Mouse (Mus musculus): ENCODE results near the gene Ncam2. TPM values are rescaled to one million over a fixed set of nuclear protein-coding genes. Genes with fewer than 3 reads are reported as not detected.

The Ncam2 gene
- polyA plus RNA-seq, 1 experiment from 2014 or later, result not detected

DNA sequence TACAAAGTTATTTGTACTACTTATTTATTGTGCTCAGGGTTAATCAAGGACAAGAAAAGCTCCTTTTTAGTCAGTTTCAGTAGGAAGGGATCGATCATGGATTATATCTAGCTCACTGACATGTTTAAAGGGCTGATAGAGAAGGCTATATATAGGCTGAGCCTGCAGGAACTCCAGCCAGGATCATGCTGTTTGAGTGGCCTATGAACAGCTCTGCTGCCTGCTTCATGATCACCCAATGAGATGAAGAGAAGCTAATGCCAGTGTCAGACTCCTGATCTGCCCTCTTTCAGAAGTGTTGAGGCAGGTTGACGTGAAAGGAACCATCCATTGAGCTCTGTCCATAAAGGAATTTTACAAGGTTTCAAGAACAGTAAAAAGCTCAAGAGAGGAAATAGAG, 103.3 kb downstream of the Ncam2 start:
- ChIA-PET POLR2A (no interaction called here), CTCF (interaction anchor here (1.1 kb wide), 1 partner anchor 10 kb away, joined by 3 read pairs; no protein-coding TSS in a partner anchor)
- TF ChIP-seq CTCF (IDR thresholded peaks at IDR 0.05), result no peak
- peaks cover 4% of the 10 kb centered on the region for H3K27me3 ChIP-seq
- ATAC-seq (no peak), DNase-seq (ENCODE audit: low read depth, low spot score) (no peak)
- in situ Hi-C loops (cut with MboI; ENCODE audit: low pct_unique_long_range_greater_than_20kb), result no loop called here

DNA sequence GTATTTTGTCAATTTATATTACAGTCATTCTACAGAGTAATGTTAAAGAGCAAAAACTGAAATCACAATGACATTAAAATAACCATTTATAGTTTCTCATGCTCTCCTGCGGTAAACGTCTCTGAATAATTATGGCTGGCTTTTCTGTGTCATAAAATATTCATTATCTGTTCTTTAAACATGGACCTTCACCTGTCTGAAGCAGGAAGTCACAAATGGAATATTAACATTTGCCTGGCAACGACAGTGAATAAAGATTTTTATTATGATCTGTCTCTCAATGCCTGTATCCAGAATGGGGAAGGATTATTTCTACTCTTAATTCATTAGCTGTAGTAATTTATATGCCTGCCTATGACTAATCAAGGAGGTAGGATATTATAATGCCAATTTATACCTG, 108.7 kb downstream of the Ncam2 start:
- in situ Hi-C loops (cut with MboI; ENCODE audit: low pct_unique_long_range_greater_than_20kb), result no loop called here
- no peak for TF ChIP-seq CTCF (IDR thresholded peaks at IDR 0.05)
- POLR2A ChIA-PET, result no interaction called here
- H3K27me3 ChIP-seq, result no peaks in the 10 kb centered on the region
- ATAC-seq, result no peak
- CTCF ChIA-PET, result no interaction called here
- no peak for DNase-seq (ENCODE audit: low read depth, low spot score)

DNA sequence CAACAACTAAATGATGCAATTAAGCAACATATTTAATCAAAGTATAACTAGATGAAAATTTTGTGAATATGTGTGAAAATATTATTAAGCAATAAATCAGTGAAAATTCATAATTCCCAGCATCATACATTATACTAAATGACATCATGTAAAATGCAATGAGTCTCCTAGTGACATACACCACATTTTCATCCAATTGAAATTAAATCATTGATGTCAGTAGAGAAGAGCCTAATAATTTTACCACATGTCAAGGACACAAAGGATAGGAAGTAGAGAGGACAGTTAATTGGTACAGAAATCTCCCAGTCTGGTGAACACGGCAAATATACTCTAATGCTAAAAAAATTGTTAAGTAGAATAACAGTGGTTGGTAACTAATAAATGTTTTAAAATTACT, 118.5 kb downstream of the Ncam2 start:
- TF ChIP-seq CTCF (IDR thresholded peaks at IDR 0.05), result no peak
- ATAC-seq (no peak), DNase-seq (ENCODE audit: low read depth, low spot score) (no peak)
- in situ Hi-C loops (cut with MboI; ENCODE audit: low pct_unique_long_range_greater_than_20kb), result no loop called here
- POLR2A ChIA-PET, result no interaction called here
- H3K27me3 ChIP-seq, result no peaks in the 10 kb centered on the region
- CTCF ChIA-PET, result no interaction called here

DNA sequence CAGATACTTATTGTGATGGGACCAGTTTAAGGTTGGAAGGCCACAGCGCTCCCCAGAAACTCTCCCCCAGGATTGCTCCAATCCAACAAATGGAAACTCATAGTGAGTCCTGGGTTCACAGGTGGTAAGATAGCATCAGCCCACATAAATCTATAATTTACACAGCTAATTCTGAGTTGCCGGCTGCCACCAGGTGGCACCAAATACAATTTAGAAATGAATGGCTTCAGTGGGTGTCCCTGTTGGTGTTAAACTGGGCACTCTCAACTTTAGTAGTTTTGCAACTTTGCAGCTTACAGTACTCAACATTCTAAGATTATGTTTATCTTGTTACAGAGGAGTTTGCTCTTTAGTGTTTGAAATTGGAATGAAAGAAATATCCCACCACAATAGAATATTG, 130.0 kb downstream of the Ncam2 start:
- ChIA-PET CTCF (no interaction called here), POLR2A (no interaction called here)
- in situ Hi-C loops (cut with MboI; ENCODE audit: low pct_unique_long_range_greater_than_20kb), result no loop called here
- peak; percentile 67 for TF ChIP-seq CTCF (IDR thresholded peaks at IDR 0.05)
- ATAC-seq (peak; percentile 35), DNase-seq (ENCODE audit: low read depth, low spot score) (no peak)
- no peaks in the 10 kb centered on the region for H3K27me3 ChIP-seq

DNA sequence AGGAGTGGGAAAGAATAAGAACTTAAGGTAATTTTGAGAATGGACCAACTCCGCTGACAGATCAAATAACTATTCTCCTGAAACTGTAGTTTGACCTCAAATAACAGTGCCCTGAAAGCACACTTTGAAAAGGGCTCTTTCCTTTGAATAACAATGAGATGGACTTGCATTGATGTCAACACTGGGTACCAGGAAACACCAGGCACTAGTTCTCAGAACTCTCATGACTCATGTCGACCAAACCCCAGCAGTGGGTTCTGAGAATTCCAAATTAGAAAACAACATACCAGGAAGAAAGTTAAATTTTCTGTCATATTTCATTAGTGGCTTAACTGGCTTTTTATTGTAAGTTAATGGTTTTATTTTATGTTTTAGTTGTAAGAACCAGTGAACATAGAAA, 165.4 kb downstream of the Ncam2 start:
- no peaks in the 10 kb centered on the region for H3K27me3 ChIP-seq
- no peak for TF ChIP-seq CTCF (IDR thresholded peaks at IDR 0.05)
- in situ Hi-C loops (cut with MboI; ENCODE audit: low pct_unique_long_range_greater_than_20kb), result no loop called here
- ChIA-PET CTCF (no interaction called here), POLR2A (no interaction called here)
- DNase-seq (ENCODE audit: low read depth, low spot score) (no peak), ATAC-seq (no peak)

DNA sequence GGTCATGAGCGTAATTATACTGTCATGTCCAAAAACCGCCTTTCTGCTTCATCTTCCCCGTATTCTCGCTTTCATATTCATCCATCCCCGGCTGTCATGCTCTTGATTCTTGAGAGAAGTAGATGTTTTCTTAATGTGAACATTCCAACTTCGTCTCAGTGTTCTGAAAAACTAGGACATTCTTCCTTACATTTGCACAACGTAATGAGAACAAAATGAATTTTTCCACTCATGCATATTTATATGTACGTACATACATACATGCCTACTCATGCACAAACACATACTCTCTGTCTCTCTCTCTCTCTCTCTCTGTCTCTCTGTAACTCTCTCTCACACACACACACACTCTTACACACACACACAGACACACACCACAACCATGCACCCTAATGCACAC, 173.7 kb downstream of the Ncam2 start:
- ChIA-PET POLR2A (no interaction called here), CTCF (no interaction called here)
- no peak for TF ChIP-seq CTCF (IDR thresholded peaks at IDR 0.05)
- H3K27me3 ChIP-seq, result no peaks in the 10 kb centered on the region
- in situ Hi-C loops (cut with MboI; ENCODE audit: low pct_unique_long_range_greater_than_20kb), result no loop called here
- DNase-seq (ENCODE audit: low read depth, low spot score) (no peak), ATAC-seq (no peak)

DNA sequence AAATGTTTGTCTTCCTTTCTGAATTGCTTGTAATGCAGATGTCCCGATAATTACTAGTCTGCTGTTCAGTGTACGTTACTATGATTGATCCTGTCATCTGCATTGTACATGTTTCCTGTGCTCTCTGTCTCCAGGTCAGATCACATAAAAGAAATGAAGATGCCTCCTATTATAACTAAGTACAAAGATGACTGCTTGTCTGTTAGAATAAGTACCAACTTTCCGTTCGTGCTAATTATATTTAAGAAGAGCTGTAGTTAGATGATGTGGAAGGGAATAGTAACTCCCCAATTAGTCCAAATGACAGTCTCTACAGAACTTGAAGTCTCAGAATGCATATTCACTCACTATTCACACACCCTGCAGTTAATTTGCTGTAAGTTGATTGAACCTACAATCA, 179.9 kb downstream of the Ncam2 start:
- ChIA-PET CTCF (no interaction called here), POLR2A (no interaction called here)
- no peak for TF ChIP-seq CTCF (IDR thresholded peaks at IDR 0.05)
- DNase-seq (ENCODE audit: low read depth, low spot score) (no peak), ATAC-seq (no peak)
- in situ Hi-C loops (cut with MboI; ENCODE audit: low pct_unique_long_range_greater_than_20kb), result no loop called here
- H3K27me3 ChIP-seq, result no peaks in the 10 kb centered on the region

DNA sequence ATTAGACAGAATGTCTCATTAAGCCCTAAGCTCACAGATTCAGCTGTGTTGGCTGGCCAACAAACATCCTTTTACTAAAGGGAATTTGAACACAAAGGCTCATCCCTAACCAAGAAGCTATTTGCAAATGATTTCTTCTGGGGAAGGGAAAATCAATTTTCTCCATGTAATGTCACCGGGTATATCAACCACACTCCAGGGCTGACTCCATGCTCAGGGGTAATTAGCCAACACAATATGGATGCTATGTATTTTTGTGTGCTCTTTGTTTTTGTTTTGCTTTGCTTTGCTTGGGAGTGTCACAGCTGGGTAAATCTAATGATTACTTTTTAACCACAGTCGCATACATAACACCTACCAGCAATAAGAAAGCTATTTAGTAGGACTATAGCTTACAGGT, 188.1 kb downstream of the Ncam2 start:
- no peak for TF ChIP-seq CTCF (IDR thresholded peaks at IDR 0.05)
- no peaks in the 10 kb centered on the region for H3K27me3 ChIP-seq
- DNase-seq (ENCODE audit: low read depth, low spot score) (no peak), ATAC-seq (no peak)
- in situ Hi-C loops (cut with MboI; ENCODE audit: low pct_unique_long_range_greater_than_20kb), result no loop called here
- ChIA-PET POLR2A (no interaction called here), CTCF (no interaction called here)

DNA sequence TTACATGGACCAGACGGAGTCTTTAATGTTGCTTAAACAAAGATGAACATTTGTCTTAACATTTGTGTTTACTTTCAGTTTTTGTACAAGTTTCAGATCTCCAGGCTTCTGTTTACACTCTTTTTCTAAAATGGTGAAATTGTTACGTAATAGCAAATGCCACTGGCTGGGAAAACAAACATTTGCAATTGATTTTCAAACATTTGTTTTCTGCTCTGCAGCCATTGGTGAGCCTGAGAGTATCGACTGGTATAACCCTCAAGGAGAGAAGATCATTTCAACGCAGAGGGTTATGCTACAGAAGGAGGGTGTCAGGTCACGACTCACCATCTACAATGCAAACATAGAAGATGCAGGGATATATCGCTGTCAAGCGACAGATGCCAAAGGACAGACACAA, 234.1 kb downstream of the Ncam2 start:
- ChIA-PET POLR2A (no interaction called here), CTCF (no interaction called here)
- in situ Hi-C loops (cut with MboI; ENCODE audit: low pct_unique_long_range_greater_than_20kb), result no loop called here
- H3K27me3 ChIP-seq, result no peaks in the 10 kb centered on the region
- TF ChIP-seq CTCF (IDR thresholded peaks at IDR 0.05), result no peak
- ATAC-seq (no peak), DNase-seq (ENCODE audit: low read depth, low spot score) (no peak)

DNA sequence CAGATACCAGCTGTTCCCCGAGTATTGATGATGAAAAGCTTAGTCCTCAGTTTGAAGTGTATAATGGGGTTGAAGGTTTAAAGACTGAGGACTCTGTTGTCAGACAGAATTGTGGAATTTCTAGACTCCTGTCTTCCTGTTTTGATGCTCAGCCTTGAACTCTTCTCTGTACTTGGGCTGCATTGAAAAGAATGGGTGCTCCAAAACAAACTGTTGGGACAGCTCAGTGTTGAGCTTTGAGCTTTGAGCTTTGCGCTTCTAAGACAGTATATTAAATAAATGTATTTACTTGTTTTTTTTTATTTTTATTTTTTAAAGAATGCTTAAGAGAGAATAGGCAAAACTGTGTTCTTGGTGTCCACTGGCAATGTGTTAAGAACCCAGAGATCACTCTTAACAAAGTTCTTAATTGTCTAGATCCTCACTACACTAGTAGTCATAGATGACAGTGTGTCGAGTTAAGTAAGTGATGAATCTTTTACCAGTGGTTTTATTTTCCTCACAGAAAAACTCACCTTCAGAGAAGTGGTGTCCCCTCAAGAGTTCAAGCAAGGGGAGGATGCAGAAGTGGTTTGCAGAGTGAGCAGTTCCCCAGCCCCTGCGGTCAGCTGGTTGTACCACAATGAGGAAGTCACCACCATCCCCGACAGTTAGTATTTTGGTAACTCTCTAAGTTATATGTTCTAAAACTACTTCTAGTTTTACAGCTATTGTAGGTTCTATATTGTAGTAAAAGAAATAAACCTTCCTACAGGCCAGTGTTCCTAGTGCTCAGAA, 236.8 kb downstream of the Ncam2 start:
- POLR2A ChIA-PET, result no interaction called here
- CTCF ChIA-PET, result no interaction called here
- no peaks in the 10 kb centered on the region for H3K27me3 ChIP-seq

DNA sequence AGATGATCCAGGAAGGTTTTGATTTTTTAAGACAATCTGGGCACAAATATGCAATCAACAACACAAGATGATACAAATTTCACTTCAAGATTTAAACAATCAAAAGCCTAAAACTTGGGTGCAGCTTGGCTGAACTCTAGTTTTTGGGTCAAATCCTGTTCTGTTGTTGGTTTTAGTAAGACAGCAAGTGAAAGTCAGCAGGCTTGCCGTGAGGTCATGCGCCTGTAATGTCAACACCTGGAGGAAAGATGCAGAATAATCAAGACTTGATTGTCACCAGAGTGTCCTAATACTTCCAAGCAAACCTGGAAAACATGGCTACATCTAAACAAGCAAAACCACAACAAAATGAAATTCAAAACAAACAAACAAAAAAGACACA, 237.4 kb downstream of the Ncam2 start:
- in situ Hi-C loops (cut with MboI; ENCODE audit: low pct_unique_long_range_greater_than_20kb), result no loop called here
- ChIA-PET POLR2A (no interaction called here), CTCF (no interaction called here)
- no peaks in the 10 kb centered on the region for H3K27me3 ChIP-seq
- TF ChIP-seq CTCF (IDR thresholded peaks at IDR 0.05), result no peak
- DNase-seq (ENCODE audit: low read depth, low spot score), result no peak
- no peak for ATAC-seq

More for the DNA sequence above, 236.8 kb downstream of the Ncam2 start:
- no peak for DNase-seq (ENCODE audit: low read depth, low spot score)
- in situ Hi-C loops (cut with MboI; ENCODE audit: low pct_unique_long_range_greater_than_20kb), result no loop called here
- TF ChIP-seq CTCF (IDR thresholded peaks at IDR 0.05), result no peak
- ATAC-seq, result no peak

DNA sequence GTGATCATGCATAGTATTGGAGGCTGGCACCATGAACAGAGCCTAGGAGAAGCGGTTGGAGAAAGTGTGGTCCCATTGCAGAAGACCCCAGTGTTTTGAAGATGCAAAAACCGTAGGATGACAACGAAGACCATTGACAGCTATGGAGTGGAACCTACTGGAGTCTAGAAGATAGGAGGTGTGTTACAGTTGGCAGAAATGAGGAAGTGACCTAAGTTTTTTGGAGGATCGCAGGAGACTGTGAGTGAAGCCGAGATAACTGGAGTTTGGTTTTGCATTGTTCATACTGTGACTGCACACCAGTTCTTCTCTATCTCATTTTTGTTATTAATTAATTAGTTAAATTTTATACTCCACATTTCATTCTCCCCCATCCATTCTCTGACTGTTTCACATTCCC, 250.4 kb downstream of the Ncam2 start:
- DNase-seq (ENCODE audit: low read depth, low spot score), result no peak
- ATAC-seq, result no peak
- in situ Hi-C loops (cut with MboI; ENCODE audit: low pct_unique_long_range_greater_than_20kb), result no loop called here
- no peaks in the 10 kb centered on the region for H3K27me3 ChIP-seq
- ChIA-PET POLR2A (no interaction called here), CTCF (no interaction called here)
- no peak for TF ChIP-seq CTCF (IDR thresholded peaks at IDR 0.05)

All from Patski (cell line).